Mouse (Mus musculus): Measurements from ENCODE around the gene Akap6. TPM values are rescaled to one million over a fixed set of nuclear protein-coding genes. Genes with fewer than 3 reads are reported as not detected.

The Akap6 gene
- polyA plus RNA-seq, 1 experiment, result 6.6 TPM

GRCm38 (mm10) chr12:52774382-52774781 lies 75.2 kb downstream of the Akap6 start:
- Histone ChIP-seq H3K27me3 (ENCODE audit: control insufficient read depth, insufficient read depth, insufficient read length) (no peaks in the 10 kb centered on the region), H3K4me3 (no peak overlapping the region), H3K4me2 (ENCODE audit: low read depth) (no peak overlapping the region), H3ac (ENCODE audit: control insufficient read depth, insufficient read length) (no peak overlapping the region), H3K36me3 (ENCODE audit: control insufficient read depth, insufficient read depth) (no peaks in the 10 kb centered on the region), H3K79me2 (ENCODE audit: control insufficient read depth, insufficient read depth) (no peaks in the 10 kb centered on the region)
- TF ChIP-seq TCF12 (IDR thresholded peaks at IDR 0.05; ENCODE audit: insufficient read depth, poor library complexity, severe bottlenecking) (no peak), POLR2A (IDR thresholded peaks at IDR 0.05; ENCODE audit: insufficient read length, low read depth) (no peak), E2F4 (IDR thresholded peaks at IDR 0.05; ENCODE audit: insufficient read depth) (no peak), POLR2AphosphoS2 (IDR thresholded peaks at IDR 0.05; ENCODE audit: insufficient read length, low read depth) (no peak), SRF (IDR thresholded peaks at IDR 0.05; ENCODE audit: control insufficient read depth, insufficient read length, low read depth) (no peak), REST (IDR thresholded peaks at IDR 0.05; ENCODE audit: insufficient read depth, insufficient read length) (no peak), USF1 (IDR thresholded peaks at IDR 0.05; ENCODE audit: low read depth) (no peak), MAX (IDR thresholded peaks at IDR 0.05; ENCODE audit: low read depth) (no peak), MYOG (IDR thresholded peaks at IDR 0.05; ENCODE audit: control insufficient read depth in 1 of 3, insufficient read depth in 1 of 3, insufficient read length in 2 of 3, low read depth in 2 of 3) (no peak), TCF3 (IDR thresholded peaks at IDR 0.05; ENCODE audit: insufficient read length, low read depth) (no peak), CEBPB (IDR thresholded peaks at IDR 0.05; ENCODE audit: insufficient read depth, poor library complexity, severe bottlenecking) (no peak), MYOD1 (IDR thresholded peaks at IDR 0.05; ENCODE audit: control insufficient read depth in 1 of 3, insufficient read length in 2 of 3, low read depth in 2 of 3) (no peak)

GRCm38 (mm10) chr12:52780216-52780615 lies 81.0 kb downstream of the Akap6 start:
- Histone ChIP-seq H3K36me3 (ENCODE audit: control insufficient read depth, insufficient read depth) (no peaks in the 10 kb centered on the region), H3ac (ENCODE audit: control insufficient read depth, insufficient read length) (no peak overlapping the region), H3K27me3 (ENCODE audit: control insufficient read depth, insufficient read depth, insufficient read length) (no peaks in the 10 kb centered on the region), H3K79me2 (ENCODE audit: control insufficient read depth, insufficient read depth) (no peaks in the 10 kb centered on the region), H3K4me3 (no peak overlapping the region), H3K4me2 (ENCODE audit: low read depth) (peak overlapping the region; percentile 51)
- no peak for TF ChIP-seq CEBPB (IDR thresholded peaks at IDR 0.05; ENCODE audit: insufficient read depth, poor library complexity, severe bottlenecking)
- no peak for TF ChIP-seq MYOD1 (IDR thresholded peaks at IDR 0.05; ENCODE audit: control insufficient read depth in 1 of 3, insufficient read length in 2 of 3, low read depth in 2 of 3)
- no peak for TF ChIP-seq POLR2AphosphoS2 (IDR thresholded peaks at IDR 0.05; ENCODE audit: insufficient read length, low read depth)
- TF ChIP-seq TCF3 (IDR thresholded peaks at IDR 0.05; ENCODE audit: insufficient read length, low read depth), result no peak
- no peak for TF ChIP-seq TCF12 (IDR thresholded peaks at IDR 0.05; ENCODE audit: insufficient read depth, poor library complexity, severe bottlenecking)
- no peak for TF ChIP-seq SRF (IDR thresholded peaks at IDR 0.05; ENCODE audit: control insufficient read depth, insufficient read length, low read depth)
- no peak for TF ChIP-seq E2F4 (IDR thresholded peaks at IDR 0.05; ENCODE audit: insufficient read depth)
- TF ChIP-seq MAX (IDR thresholded peaks at IDR 0.05; ENCODE audit: low read depth), result no peak
- TF ChIP-seq USF1 (IDR thresholded peaks at IDR 0.05; ENCODE audit: low read depth), result no peak
- no peak for TF ChIP-seq POLR2A (IDR thresholded peaks at IDR 0.05; ENCODE audit: insufficient read length, low read depth)
- no peak for TF ChIP-seq MYOG (IDR thresholded peaks at IDR 0.05; ENCODE audit: control insufficient read depth in 1 of 3, insufficient read depth in 1 of 3, insufficient read length in 2 of 3, low read depth in 2 of 3)
- no peak for TF ChIP-seq REST (IDR thresholded peaks at IDR 0.05; ENCODE audit: insufficient read depth, insufficient read length)

DNA sequence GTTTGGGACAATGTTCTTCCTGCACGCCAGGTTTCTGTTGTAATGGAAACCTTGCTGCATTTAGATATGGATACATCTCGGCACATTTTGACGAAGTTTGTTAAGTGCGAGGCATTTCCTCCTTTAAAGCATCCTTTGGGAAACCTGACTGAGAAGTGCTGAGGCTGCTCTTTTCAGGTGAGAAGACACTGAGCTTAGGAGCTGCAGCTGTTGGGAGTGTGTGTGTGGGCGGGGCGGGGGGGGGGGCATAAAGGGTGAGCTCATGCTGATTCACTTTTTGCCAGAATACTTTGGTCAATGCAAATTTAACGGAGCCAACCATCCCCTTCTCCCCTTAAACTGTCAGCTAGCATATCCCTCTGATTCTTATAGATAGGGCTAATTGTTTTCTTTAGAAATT lies 81.9 kb downstream of the Akap6 start:
- Histone ChIP-seq H3K4me2 (ENCODE audit: low read depth) (peak overlapping the region; percentile 51), H3K79me2 (ENCODE audit: control insufficient read depth, insufficient read depth) (no peaks in the 10 kb centered on the region), H3K27me3 (ENCODE audit: control insufficient read depth, insufficient read depth, insufficient read length) (no peaks in the 10 kb centered on the region), H3K4me3 (no peak overlapping the region), H3K36me3 (ENCODE audit: control insufficient read depth, insufficient read depth) (no peaks in the 10 kb centered on the region), H3ac (ENCODE audit: control insufficient read depth, insufficient read length) (no peak overlapping the region)
- TF ChIP-seq MAX (IDR thresholded peaks at IDR 0.05; ENCODE audit: low read depth) (no peak), MYOG (IDR thresholded peaks at IDR 0.05; ENCODE audit: control insufficient read depth in 1 of 3, insufficient read depth in 1 of 3, insufficient read length in 2 of 3, low read depth in 2 of 3) (peak in 1 of 3 experiments; percentile 44), REST (IDR thresholded peaks at IDR 0.05; ENCODE audit: insufficient read depth, insufficient read length) (no peak), POLR2A (IDR thresholded peaks at IDR 0.05; ENCODE audit: insufficient read length, low read depth) (no peak), CEBPB (IDR thresholded peaks at IDR 0.05; ENCODE audit: insufficient read depth, poor library complexity, severe bottlenecking) (no peak), TCF3 (IDR thresholded peaks at IDR 0.05; ENCODE audit: insufficient read length, low read depth) (no peak), SRF (IDR thresholded peaks at IDR 0.05; ENCODE audit: control insufficient read depth, insufficient read length, low read depth) (no peak), MYOD1 (IDR thresholded peaks at IDR 0.05; ENCODE audit: control insufficient read depth in 1 of 3, insufficient read length in 2 of 3, low read depth in 2 of 3) (peak in 2 of 3 experiments; percentile 73 to 77), TCF12 (IDR thresholded peaks at IDR 0.05; ENCODE audit: insufficient read depth, poor library complexity, severe bottlenecking) (no peak)

DNA sequence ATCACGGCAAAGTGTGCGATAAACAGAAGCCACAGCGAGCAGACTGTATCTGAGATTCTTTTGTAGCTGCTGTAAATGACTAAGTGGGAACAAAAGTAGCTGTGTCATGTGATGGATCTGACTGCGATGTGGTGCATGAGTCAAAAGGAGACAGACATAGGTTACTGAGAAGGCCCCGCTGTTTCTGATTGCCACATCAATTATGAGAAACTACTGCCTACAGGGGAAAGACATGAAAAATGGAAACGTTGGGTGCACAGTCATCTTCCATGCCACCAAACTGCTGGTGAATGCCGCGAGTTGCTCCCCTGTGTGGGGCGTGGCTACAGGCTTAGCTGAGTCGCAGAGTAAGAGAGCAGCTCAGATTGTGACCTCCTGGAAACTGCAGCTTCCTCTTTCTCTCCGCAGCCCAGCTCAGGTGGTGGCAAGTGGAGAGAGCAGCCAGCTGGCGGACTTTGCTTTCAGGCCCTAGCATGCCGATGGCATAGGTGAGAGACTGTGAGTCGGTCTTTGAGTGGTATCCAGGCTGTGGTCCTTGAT lies 83.8 kb downstream of the Akap6 start:
- Histone ChIP-seq H3K36me3 (ENCODE audit: control insufficient read depth, insufficient read depth) (no peaks in the 10 kb centered on the region), H3K4me2 (ENCODE audit: low read depth) (peak overlapping the region; percentile 95), H3K79me2 (ENCODE audit: control insufficient read depth, insufficient read depth) (no peaks in the 10 kb centered on the region), H3K27me3 (ENCODE audit: control insufficient read depth, insufficient read depth, insufficient read length) (no peaks in the 10 kb centered on the region), H3K4me3 (peak overlapping the region; percentile 18), H3ac (ENCODE audit: control insufficient read depth, insufficient read length) (no peak overlapping the region)
- TF ChIP-seq SRF (IDR thresholded peaks at IDR 0.05; ENCODE audit: control insufficient read depth, insufficient read length, low read depth) (no peak), POLR2A (IDR thresholded peaks at IDR 0.05; ENCODE audit: insufficient read length, low read depth) (peak; percentile 35), REST (IDR thresholded peaks at IDR 0.05; ENCODE audit: insufficient read depth, insufficient read length) (no peak), TCF12 (IDR thresholded peaks at IDR 0.05; ENCODE audit: insufficient read depth, poor library complexity, severe bottlenecking) (no peak), MYOG (IDR thresholded peaks at IDR 0.05; ENCODE audit: control insufficient read depth in 1 of 3, insufficient read depth in 1 of 3, insufficient read length in 2 of 3, low read depth in 2 of 3) (no peak), CEBPB (IDR thresholded peaks at IDR 0.05; ENCODE audit: insufficient read depth, poor library complexity, severe bottlenecking) (peak; percentile 68), MAX (IDR thresholded peaks at IDR 0.05; ENCODE audit: low read depth) (no peak), USF1 (IDR thresholded peaks at IDR 0.05; ENCODE audit: low read depth) (peak; percentile 96), E2F4 (IDR thresholded peaks at IDR 0.05; ENCODE audit: insufficient read depth) (no peak), POLR2AphosphoS2 (IDR thresholded peaks at IDR 0.05; ENCODE audit: insufficient read length, low read depth) (peak; percentile 13), TCF3 (IDR thresholded peaks at IDR 0.05; ENCODE audit: insufficient read length, low read depth) (no peak), MYOD1 (IDR thresholded peaks at IDR 0.05; ENCODE audit: control insufficient read depth in 1 of 3, insufficient read length in 2 of 3, low read depth in 2 of 3) (no peak)

Measured in myocyte (in vitro differentiated cells).